Mouse (Mus musculus) hindbrain, embryonic 13.5 days (tissue): ENCODE data around the gene Rnf212. TPM values are rescaled to one million over a fixed set of nuclear protein-coding genes. Genes with fewer than 3 reads are reported as not detected.
"Not testable (repeated sequence)": the region's sequence is repeated elsewhere in the genome, so short reads cannot be mapped to it uniquely, and the experiment has no call there.

Experiments used
- ATAC-seq: fragments of 200-750 bp; cut with Nextera tagmentation; 2 replicates; pipeline ENCODE4 v1.8.0; 2017; ENCODE audit warnings: moderate TSS enrichment; ENCODE audit not compliant: low FRiP score
- H3K27ac ChIP-seq: fragments of 300-500 bp; sonication (generic); 2 replicates; pipeline ENCODE4 v1.5.1; 2015; ENCODE audit warnings: inconsistent platforms, mild to moderate bottlenecking, moderate library complexity
- H3K27me3 ChIP-seq: fragments of 300-500 bp; sonication (generic); 2 replicates; pipeline ENCODE4 v1.6.1; 2015; ENCODE audit warnings: mild to moderate bottlenecking, inconsistent platforms
- H3K36me3 ChIP-seq: fragments of 300-500 bp; sonication (generic); 2 replicates; pipeline ENCODE4 v1.6.1; 2015; ENCODE audit warnings: mild to moderate bottlenecking, inconsistent platforms
- H3K4me1 ChIP-seq: fragments of 300-500 bp; sonication (generic); replicated peaks from 2 replicates; pipeline ENCODE4 v1.6.1; 2015; ENCODE audit warnings: inconsistent platforms
- H3K4me2 ChIP-seq: fragments of 300-500 bp; sonication (generic); 2 replicates; pipeline ENCODE4 v1.6.1; 2015; ENCODE audit warnings: inconsistent platforms, mild to moderate bottlenecking, moderate library complexity
- H3K4me3 ChIP-seq: fragments of 300-500 bp; sonication (generic); 2 replicates; pipeline ENCODE4 v1.5.1; 2015; ENCODE audit warnings: mild to moderate bottlenecking, inconsistent platforms
- H3K9ac ChIP-seq: fragments of 300-500 bp; sonication (generic); 2 replicates; pipeline ENCODE4 v1.6.1; 2015; ENCODE audit warnings: mild to moderate bottlenecking, inconsistent platforms
- H3K9me3 ChIP-seq: fragments of 300-500 bp; sonication (generic); 2 replicates; pipeline ENCODE4 v1.6.1; 2016; ENCODE audit warnings: inconsistent platforms
- WGBS: fragments of 180-500 bp; shearing (Covaris S2); methylation state at CpG from one replicate; pipeline ENCODE4 v1.1.7; 2015; 5-methylcytosine and 5-hydroxymethylcytosine counted together
- polyA plus RNA-seq: library from polyadenylated mRNA; unstranded; fragments of >200 nt; fragmentation: Nextera tagmentation; extraction: Ambion mirVana; gene quantifications from 2 replicates; pipeline ENCODE4 v1.2.1, GENCODE M21; 2015

Rnf212 gene
- not detected in 2 replicates for polyA plus RNA-seq

DNA sequence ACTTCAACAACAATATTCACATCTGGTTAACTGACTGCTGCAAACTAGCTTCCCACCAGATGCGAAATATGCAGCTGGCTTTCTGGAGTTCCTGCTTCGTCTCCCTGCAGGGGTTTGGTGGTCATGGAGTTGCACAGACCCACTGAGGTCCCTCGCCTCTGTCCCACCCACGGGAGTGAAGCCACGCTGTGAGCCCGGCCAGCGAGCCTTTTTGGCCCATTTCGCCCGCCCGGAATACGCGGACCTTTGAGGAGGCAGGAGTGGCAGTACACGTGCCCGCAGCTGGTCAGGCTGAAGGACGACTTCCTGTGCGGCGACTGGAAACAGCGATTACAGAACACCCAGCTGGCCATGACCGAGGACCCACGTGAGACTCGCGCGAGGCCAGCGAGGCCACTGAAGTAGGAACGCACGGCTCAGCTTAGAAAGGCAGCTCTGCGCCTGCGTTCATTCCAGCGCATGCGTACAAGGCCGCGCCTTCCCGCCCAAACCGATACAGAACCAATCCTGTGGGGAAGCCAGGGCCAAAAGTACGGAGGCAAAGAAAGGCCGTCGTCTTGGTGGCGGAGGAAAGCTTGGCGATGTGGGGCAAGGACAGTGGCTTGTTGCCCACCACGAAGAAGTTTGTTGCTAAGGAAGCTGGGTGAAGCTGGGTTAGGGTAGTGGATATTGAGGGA, at the start of gene Rnf212:
Rnf212 (minus strand) TSS at position 353 of the 677 bp plus-strand sequence.
- no peak within 1 kb of the TSS for H3K9ac ChIP-seq
- 79% methylated on average over 40 of the region's 40 CpGs for WGBS
- no peaks in the 10 kb centered on the region for H3K9me3 ChIP-seq
- H3K4me2 ChIP-seq: no peak within 1 kb of the TSS
- H3K4me1 ChIP-seq: no peaks in the 10 kb centered on the region
- no peaks in the 10 kb centered on the region for H3K27me3 ChIP-seq
- no peaks in the 10 kb centered on the region for H3K36me3 ChIP-seq
- no peak within 1 kb of the TSS for H3K4me3 ChIP-seq
- ATAC-seq: no peak
- H3K27ac ChIP-seq: no peak within 1 kb of the TSS

- H3K36me3 ChIP-seq: no peaks in the 10 kb centered on the region
- H3K4me1 ChIP-seq: no peaks in the 10 kb centered on the region
- H3K9me3 ChIP-seq: no peaks in the 10 kb centered on the region
- H3K27me3 ChIP-seq: no peaks in the 10 kb centered on the region
- no peak overlapping the region for H3K9ac ChIP-seq
- 90% methylated on average over 2 of the region's 2 CpGs for WGBS
- H3K4me3 ChIP-seq: no peak overlapping the region
- H3K27ac ChIP-seq: no peak overlapping the region
- ATAC-seq: no peak
- no peak overlapping the region for H3K4me2 ChIP-seq
These were observed 48.5 kb upstream of the Rnf212 start for GRCm38 (mm10) chr5:108823276-108823675.

GRCm38 (mm10) chr5:108808750-108809149, 34.0 kb upstream of the Rnf212 start, which contains the start of gene Vmn2r8:
Gene Vmn2r8, minus strand, starts transcription at chr5:108808850.
- H3K36me3 ChIP-seq, H3K9me3 ChIP-seq, H3K27me3 ChIP-seq, H3K4me1 ChIP-seq, ATAC-seq, H3K27ac ChIP-seq, H3K4me3 ChIP-seq, H3K4me2 ChIP-seq, H3K9ac ChIP-seq: not testable (repeated sequence)
- 69% methylated on average over 2 of the region's 2 CpGs for WGBS

- H3K36me3 ChIP-seq: no peaks in the 10 kb centered on the region
- no peak overlapping the region for H3K27ac ChIP-seq
- no peaks in the 10 kb centered on the region for H3K4me1 ChIP-seq
- WGBS: 52% methylated on average over 1 of the region's 1 CpGs
- ATAC-seq: no peak
- no peak overlapping the region for H3K9ac ChIP-seq
- H3K4me3 ChIP-seq: no peak overlapping the region
- no peak overlapping the region for H3K4me2 ChIP-seq
- no peaks in the 10 kb centered on the region for H3K9me3 ChIP-seq
- H3K27me3 ChIP-seq: no peaks in the 10 kb centered on the region
These were observed 28.9 kb upstream of the Rnf212 start for GRCm38 (mm10) chr5:108803646-108804045.

GRCm38 (mm10) chr5:108795263-108795662, 20.5 kb upstream of the Rnf212 start, which contains the start of gene Tmed11:
Gene Tmed11, minus strand, starts transcription at chr5:108795363.
- ATAC-seq, H3K4me3 ChIP-seq, H3K36me3 ChIP-seq, H3K9me3 ChIP-seq, H3K4me1 ChIP-seq, H3K4me2 ChIP-seq, H3K27ac ChIP-seq, H3K27me3 ChIP-seq, H3K9ac ChIP-seq: not testable (repeated sequence)
- 71% methylated on average over 2 of the region's 2 CpGs for WGBS

- not testable (repeated sequence) for H3K9me3 ChIP-seq, H3K9ac ChIP-seq, ATAC-seq, H3K4me2 ChIP-seq, H3K27ac ChIP-seq, H3K36me3 ChIP-seq, H3K4me3 ChIP-seq, H3K27me3 ChIP-seq, H3K4me1 ChIP-seq
- 36% methylated on average over 1 of the region's 1 CpGs for WGBS
These were observed 15.6 kb upstream of the Rnf212 start for GRCm38 (mm10) chr5:108790385-108790784.

- ATAC-seq: no peak
- H3K4me1 ChIP-seq: no peaks in the 10 kb centered on the region
- no peaks in the 10 kb centered on the region for H3K27me3 ChIP-seq
- H3K4me2 ChIP-seq: no peak overlapping the region
- no peak overlapping the region for H3K9ac ChIP-seq
- no peak overlapping the region for H3K4me3 ChIP-seq
- no peak overlapping the region for H3K27ac ChIP-seq
- H3K36me3 ChIP-seq: no peaks in the 10 kb centered on the region
- H3K9me3 ChIP-seq: no peaks in the 10 kb centered on the region
- 92% methylated on average over 2 of the region's 2 CpGs for WGBS
These were observed 14.8 kb downstream of the Rnf212 start for GRCm38 (mm10) chr5:108760002-108760401.

GRCm38 (mm10) chr5:108758396-108758795, 16.4 kb downstream of the Rnf212 start:
- no peaks in the 10 kb centered on the region for H3K27me3 ChIP-seq
- H3K4me2 ChIP-seq: no peak overlapping the region
- 64% methylated on average over 3 of the region's 3 CpGs for WGBS
- H3K9me3 ChIP-seq: no peaks in the 10 kb centered on the region
- H3K4me1 ChIP-seq: no peaks in the 10 kb centered on the region
- no peak overlapping the region for H3K4me3 ChIP-seq
- H3K36me3 ChIP-seq: no peaks in the 10 kb centered on the region
- ATAC-seq: no peak
- no peak overlapping the region for H3K9ac ChIP-seq
- no peak overlapping the region for H3K27ac ChIP-seq

GRCm38 (mm10) chr5:108751258-108751657, 23.5 kb downstream of the Rnf212 start:
- H3K4me3 ChIP-seq, H3K4me2 ChIP-seq, ATAC-seq, H3K27me3 ChIP-seq, H3K27ac ChIP-seq, H3K9ac ChIP-seq, H3K36me3 ChIP-seq, H3K9me3 ChIP-seq, H3K4me1 ChIP-seq: not testable (repeated sequence)
- WGBS: 84% methylated on average over 4 of the region's 4 CpGs

GRCm38 (mm10) chr5:108750328-108751210, 24.2 kb downstream of the Rnf212 start:
- H3K4me1 ChIP-seq: no peaks in the 10 kb centered on the region
- H3K27ac ChIP-seq: no peak overlapping the region
- 87% methylated on average over 5 of the region's 5 CpGs for WGBS
- no peaks in the 10 kb centered on the region for H3K9me3 ChIP-seq
- no peak overlapping the region for H3K4me3 ChIP-seq
- no peaks in the 10 kb centered on the region for H3K27me3 ChIP-seq
- no peak overlapping the region for H3K9ac ChIP-seq
- no peaks in the 10 kb centered on the region for H3K36me3 ChIP-seq
- no peak overlapping the region for H3K4me2 ChIP-seq
- no peak for ATAC-seq

- no peaks in the 10 kb centered on the region for H3K36me3 ChIP-seq
- 78% methylated on average over 3 of the region's 3 CpGs for WGBS
- no peak for ATAC-seq
These were observed 30.2 kb downstream of the Rnf212 start for GRCm38 (mm10) chr5:108744629-108745028.

DNA sequence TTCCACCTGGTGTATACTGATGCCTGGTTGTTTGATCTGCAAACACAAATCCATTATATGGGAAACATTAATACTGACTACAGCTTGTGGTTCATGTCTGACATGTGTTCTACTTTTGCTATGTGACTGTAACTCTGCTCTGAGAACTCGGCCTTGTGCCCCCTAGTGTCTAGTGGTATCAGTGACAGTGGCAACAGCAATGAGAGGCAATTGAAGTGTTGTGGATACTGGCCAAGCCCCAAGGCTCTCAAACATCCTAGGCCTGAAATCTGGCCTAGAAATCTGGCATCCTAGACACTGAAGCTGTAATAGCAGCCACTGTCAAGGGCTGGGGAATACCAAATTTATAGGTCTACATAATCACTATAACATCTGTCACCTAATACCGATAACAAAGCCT, 30.9 kb downstream of the Rnf212 start:
- no peaks in the 10 kb centered on the region for H3K9me3 ChIP-seq
- no peak overlapping the region for H3K27ac ChIP-seq
- no peaks in the 10 kb centered on the region for H3K36me3 ChIP-seq
- no peak overlapping the region for H3K4me3 ChIP-seq
- ATAC-seq: no peak
- H3K27me3 ChIP-seq: no peaks in the 10 kb centered on the region
- H3K9ac ChIP-seq: no peak overlapping the region
- 74% methylated on average over 2 of the region's 2 CpGs for WGBS
- no peaks in the 10 kb centered on the region for H3K4me1 ChIP-seq
- no peak overlapping the region for H3K4me2 ChIP-seq

More at GRCm38 (mm10) chr5:108744629-108745028, 30.2 kb downstream of the Rnf212 start:
- Histone ChIP-seq H3K27ac (no peak overlapping the region), H3K9me3 (no peaks in the 10 kb centered on the region), H3K9ac (no peak overlapping the region), H3K27me3 (no peaks in the 10 kb centered on the region), H3K4me3 (no peak overlapping the region), H3K4me1 (no peaks in the 10 kb centered on the region), H3K4me2 (no peak overlapping the region)
